Mouse (Mus musculus) layer of hippocampus, adult 9-10 months (tissue): Measurements from ENCODE around the gene Bdh2.

Source experiments
- DNase-seq: peaks from one replicate; pipeline ENCODE4 v3.0.0; 2022; ENCODE audit warnings: low spot score

Bdh2 gene

DNA sequence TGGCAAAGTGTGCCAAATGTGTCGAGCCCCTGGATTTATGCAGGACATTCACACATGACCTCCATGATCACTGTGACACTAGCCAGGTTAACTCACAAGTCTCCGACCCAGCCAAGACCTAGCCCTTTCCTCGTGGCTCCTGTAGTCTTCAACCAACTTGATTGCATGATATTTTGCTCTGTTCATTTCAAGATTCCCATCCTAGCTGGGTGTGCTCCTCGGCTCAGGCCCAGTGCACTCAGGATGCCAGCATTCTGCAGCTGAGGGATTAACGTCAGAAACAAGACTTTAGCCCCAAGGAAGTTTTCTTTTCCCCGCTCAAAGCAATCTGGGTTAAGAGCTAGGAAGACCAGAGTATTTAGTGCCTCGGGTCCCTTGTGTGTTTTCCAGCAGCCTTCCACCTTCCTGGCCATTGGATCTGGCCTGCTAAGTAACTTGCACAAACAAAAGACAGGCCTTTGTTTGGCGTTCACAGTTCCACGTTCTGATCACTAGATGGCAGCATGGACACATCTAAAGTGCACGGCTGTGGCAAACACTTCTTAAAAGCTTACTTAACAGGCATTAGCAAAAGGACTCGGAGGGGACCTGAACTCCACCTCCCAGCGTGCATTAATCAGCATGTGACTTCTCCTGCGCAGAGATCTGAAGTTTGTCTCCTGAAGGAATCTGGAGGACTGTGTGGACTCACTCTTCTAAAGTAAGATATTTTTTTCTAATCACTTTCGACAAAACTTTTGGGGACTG is at the start of gene Bdh2:
Gene Bdh2 (plus strand): TSS at position 553 of the 747 bp plus-strand sequence.
- DNase-seq, result peak; percentile 83

GRCm38 (mm10) chr3:135232058-135232457 is 49.0 kb upstream of the Bdh2 start:
- no peak for DNase-seq

GRCm38 (mm10) chr3:135232462-135232861 is 48.6 kb upstream of the Bdh2 start:
- no peak for DNase-seq

GRCm38 (mm10) chr3:135245733-135246132 is 35.3 kb upstream of the Bdh2 start:
- DNase-seq, result no peak

GRCm38 (mm10) chr3:135246828-135247227 is 34.2 kb upstream of the Bdh2 start:
- DNase-seq, result no peak

DNA sequence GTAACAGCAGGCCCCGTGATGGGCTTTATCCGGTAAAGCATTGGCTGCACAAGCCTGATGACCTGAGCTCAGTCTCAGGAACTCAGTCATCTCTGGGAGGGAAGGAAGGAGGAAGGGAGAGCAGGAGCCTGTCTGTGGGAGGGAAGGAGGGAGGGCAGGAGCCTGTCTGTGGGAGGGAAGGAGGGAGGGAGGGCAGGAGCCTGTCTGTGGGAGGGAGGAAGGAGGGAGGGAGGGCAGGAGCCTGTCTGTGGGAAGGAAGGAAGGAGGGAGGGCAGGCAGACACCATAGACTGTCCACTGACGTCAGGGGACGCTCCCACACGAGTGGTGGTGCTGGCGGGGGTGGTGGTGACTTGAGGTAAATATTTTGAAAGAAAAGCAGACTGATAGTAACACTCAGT is 31.9 kb upstream of the Bdh2 start:
- no peak for DNase-seq

GRCm38 (mm10) chr3:135251825-135252224 is 29.2 kb upstream of the Bdh2 start:
- DNase-seq, result no peak

GRCm38 (mm10) chr3:135254784-135255183 is 26.2 kb upstream of the Bdh2 start:
- no peak for DNase-seq

GRCm38 (mm10) chr3:135258919-135259318 is 22.1 kb upstream of the Bdh2 start:
- no peak for DNase-seq

DNA sequence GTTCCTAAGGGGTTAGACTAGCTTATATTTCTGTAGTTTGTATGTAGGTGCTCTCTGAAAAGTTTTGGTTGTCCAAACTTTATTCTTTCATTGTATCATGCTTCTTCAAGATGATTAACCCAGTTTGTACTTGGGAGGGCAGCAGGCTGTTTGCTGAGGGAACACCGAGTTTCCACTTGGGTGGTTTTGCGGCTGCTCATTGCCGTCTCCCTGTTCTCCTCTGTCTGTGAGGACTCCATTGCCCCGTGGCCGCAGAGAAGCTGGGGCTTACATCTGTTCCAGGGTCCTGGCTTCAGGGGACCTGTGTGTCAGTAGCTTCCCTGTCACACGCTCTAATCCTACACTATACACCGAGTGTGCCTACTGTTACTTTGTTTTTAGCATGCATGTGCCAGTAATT is 20.8 kb upstream of the Bdh2 start:
- DNase-seq, result no peak

- no peak for DNase-seq
Observed at GRCm38 (mm10) chr3:135268616-135269015, 12.4 kb upstream of the Bdh2 start.

DNA sequence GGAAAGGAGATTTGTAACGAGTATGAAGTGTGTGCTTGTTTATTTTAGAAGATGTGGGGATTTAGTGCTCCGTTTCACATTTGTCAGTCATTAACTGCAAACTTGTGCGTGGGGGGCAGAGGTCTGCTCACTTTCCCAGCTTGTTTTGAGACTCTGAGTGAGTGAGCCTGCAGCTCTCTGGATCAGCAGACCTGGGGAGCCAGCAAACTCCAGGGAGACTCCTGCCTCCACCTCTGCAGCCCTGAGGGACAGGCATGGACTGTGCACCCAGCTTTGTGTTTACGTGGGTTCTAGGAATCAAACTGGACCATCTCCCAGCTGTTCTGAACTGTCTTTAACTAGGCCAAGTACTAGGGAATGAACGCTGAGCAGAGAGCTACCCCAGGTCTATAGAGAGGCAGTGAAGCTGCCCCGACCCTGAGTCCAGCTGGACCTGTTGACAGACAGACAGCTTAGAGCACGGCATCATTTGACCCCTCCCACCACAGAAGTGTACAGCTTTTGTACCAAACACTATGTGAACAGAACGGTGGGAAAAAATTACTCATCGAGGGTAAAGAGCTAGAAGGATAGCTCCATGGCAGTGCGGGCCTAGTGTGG is 11.5 kb upstream of the Bdh2 start:
- no peak for DNase-seq

DNA sequence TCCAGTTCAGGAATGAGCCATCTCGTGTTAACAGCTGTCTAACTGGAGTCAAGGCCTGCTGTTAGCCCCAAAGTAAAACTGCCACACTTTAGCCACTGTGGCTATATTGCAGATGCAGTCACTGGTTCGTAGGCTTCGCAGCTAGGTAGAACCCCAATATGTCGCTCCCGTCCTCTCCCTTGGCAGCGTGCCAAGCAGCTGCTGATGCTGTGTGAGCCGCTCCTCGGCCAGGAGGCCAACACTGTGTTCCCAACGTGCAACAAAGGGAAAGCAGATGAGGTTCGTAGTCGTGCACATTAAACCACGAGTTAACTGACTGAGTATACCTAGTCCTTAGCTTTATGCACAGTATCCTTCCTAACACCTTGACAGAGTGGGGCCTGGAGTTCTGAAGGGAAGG is 8.4 kb upstream of the Bdh2 start:
- DNase-seq, result no peak

DNA sequence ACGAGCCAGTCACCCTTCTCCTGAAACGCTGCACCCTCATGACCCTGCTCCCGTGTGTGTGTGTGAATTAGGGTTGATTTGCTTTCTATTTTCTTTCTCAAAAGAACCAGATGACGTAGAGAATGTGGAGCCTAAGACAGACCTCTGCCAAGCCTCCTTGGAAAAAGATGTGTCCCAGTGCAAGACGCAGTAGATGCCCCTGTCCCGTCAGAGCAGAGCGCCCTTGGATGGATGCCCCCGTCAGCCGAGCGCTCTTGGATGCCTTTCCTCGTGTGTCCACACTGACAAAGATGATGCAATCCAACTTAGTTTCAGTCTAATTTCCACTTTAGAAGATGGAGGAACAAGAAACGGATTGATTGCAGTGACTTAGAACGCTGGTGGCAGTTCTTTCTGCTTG is 8.0 kb upstream of the Bdh2 start:
- DNase-seq, result no peak

- no peak for DNase-seq
Observed at GRCm38 (mm10) chr3:135280160-135280559, 861 bp upstream of the Bdh2 start.

GRCm38 (mm10) chr3:135281701-135282100 is 680 bp downstream of the Bdh2 start:
- no peak for DNase-seq

GRCm38 (mm10) chr3:135285256-135285655 is 4.2 kb downstream of the Bdh2 start:
- no peak for DNase-seq

- DNase-seq, result no peak
Observed at GRCm38 (mm10) chr3:135285807-135286206, 4.8 kb downstream of the Bdh2 start.

GRCm38 (mm10) chr3:135288138-135288750 is 7.2 kb downstream of the Bdh2 start:
- DNase-seq, result no peak

DNA sequence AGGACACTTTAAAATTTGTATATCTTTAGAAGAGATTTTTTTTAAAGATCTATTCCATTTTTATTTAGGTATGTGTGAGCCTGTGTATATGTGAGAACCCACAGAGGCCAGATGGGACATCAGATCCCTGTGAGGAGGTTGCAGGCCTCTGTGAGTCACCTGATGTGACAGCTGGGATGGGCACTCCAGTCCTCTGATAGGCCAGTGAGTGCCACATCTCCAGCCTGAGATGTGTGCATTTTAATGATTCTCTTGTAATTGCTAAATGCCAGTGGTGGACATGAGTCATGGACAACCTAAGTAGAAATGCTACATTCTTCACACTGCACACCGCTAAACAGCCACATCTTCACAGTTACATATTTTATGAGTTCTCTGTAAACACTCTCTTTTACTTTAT is 8.1 kb downstream of the Bdh2 start:
- no peak for DNase-seq

DNA sequence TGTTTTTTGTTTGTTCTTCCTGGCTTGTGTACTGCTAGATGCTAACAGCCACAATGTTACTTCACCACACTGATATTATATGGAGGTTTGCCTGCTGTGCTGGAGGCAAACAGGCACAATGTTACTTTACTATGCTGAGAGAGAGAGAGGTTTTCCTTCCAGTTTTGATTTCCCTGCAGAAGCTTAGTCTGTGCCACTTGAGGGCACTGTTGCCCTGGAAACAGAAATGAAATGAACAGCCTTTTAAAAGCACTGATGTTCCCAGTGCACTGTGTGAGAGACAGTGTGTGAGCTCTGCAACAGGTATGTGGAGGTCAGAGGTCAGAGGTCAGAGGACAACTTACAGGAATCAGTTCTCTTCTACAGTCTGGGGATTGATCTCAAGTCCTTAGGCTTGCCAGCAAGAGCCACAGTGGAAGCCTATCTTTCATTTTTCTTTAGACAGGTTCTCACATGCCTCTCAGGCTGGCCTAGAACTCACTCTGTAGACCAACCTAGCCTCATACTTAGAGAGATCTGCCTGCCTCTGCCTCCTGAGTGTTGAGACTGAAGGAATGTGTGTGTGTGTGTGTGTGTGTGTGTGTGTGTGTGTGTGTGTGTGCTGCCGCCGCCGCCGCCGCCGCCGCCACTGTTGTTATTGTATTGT is 9.4 kb downstream of the Bdh2 start:
- DNase-seq, result no peak

GRCm38 (mm10) chr3:135293703-135294102 is 12.7 kb downstream of the Bdh2 start:
- peak; percentile 16 for DNase-seq

DNA sequence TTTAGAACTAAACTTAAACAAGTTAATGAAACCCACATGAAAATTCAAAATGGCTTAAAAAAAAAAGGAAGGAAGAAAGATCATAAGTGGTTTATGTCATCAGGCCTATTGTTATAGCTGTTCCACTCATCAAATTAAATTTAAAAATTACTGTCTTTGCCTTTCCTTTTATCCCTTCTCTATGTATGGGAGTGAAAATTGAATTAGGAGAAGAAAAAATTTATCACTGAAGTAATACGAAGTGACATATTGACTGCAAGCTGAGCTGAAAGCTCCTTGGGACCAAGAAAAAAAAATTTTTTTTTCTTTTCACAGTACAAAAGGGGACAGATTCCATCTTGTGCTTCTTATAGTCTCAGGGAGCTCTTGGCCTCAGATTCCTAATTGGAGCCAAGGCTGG is 14.5 kb downstream of the Bdh2 start:
- DNase-seq, result no peak
